Mouse (Mus musculus) liver, embryonic 14.5 days (tissue): ENCODE data around the gene Chrnb1. TPM values are rescaled to one million over a fixed set of nuclear protein-coding genes. Genes with fewer than 3 reads are reported as not detected.
A peak's percentile ranks its signal among the peaks of the same experiment; 100 is the strongest.

Experiments used
- ATAC-seq: fragments of 200-750 bp; cut with Nextera tagmentation; 2 replicates; pipeline ENCODE4 v1.8.0; 2017; ENCODE audit warnings: moderate number of reproducible peaks, mild to moderate bottlenecking, moderate library complexity; ENCODE audit not compliant: insufficient read depth
- DNase-seq, 3 experiments: peaks; one replicate each; pipeline ENCODE4 v3.0.0-alpha.2; 2012 to 2013; ENCODE audit warnings: low read depth in 3 of 3, low spot score in 3 of 3
- H3K27ac ChIP-seq: fragments of 300-500 bp; sonication (generic); 2 replicates; pipeline ENCODE4 v1.5.1; 2014; ENCODE audit warnings: moderate library complexity, mild to moderate bottlenecking, control low read depth, inconsistent platforms
- H3K27me3 ChIP-seq: fragments of 300-500 bp; sonication (generic); 2 replicates; pipeline ENCODE4 v1.6.1; 2014; ENCODE audit warnings: mild to moderate bottlenecking, low read length, moderate library complexity; ENCODE audit not compliant: control insufficient read depth, insufficient read depth
- H3K36me3 ChIP-seq: fragments of 300-500 bp; sonication (generic); replicated peaks from 2 replicates; pipeline ENCODE4 v1.6.1; 2014; ENCODE audit warnings: low read depth; ENCODE audit not compliant: control insufficient read depth, insufficient read depth
- H3K4me1 ChIP-seq, 2 experiments: fragments of 200-500 bp in 1 of 2; fragments of 300-500 bp in 1 of 2; sonication (generic) in 1 of 2; replicated peaks; 2 replicates each; pipeline ENCODE4 v1.6.1; 2012 to 2014; ENCODE audit warnings: antibody characterized with exemption in 1 of 2, inconsistent platforms in 1 of 2, low read length in 1 of 2; ENCODE audit not compliant: control insufficient read depth in 2 of 2, insufficient read depth in 2 of 2
- H3K4me2 ChIP-seq: fragments of 300-500 bp; sonication (generic); 2 replicates; pipeline ENCODE4 v1.6.1; 2014; ENCODE audit warnings: low read depth, mild to moderate bottlenecking, control low read depth, moderate library complexity
- H3K4me3 ChIP-seq, 2 experiments: fragments of 200-500 bp in 1 of 2; fragments of 300-500 bp in 1 of 2; sonication (generic) in 1 of 2; 2 replicates each; pipeline ENCODE4 v1.5.1; 2012 to 2014; ENCODE audit warnings: low read depth in 2 of 2, low read length in 2 of 2, mild to moderate bottlenecking in 2 of 2, control low read depth in 1 of 2, inconsistent platforms in 1 of 2, moderate library complexity in 1 of 2; ENCODE audit not compliant: insufficient read depth in 1 of 2
- H3K9ac ChIP-seq: fragments of 300-500 bp; sonication (generic); replicated peaks from 2 replicates; pipeline ENCODE4 v1.6.1; 2014; ENCODE audit warnings: mild to moderate bottlenecking, control low read depth, moderate library complexity
- H3K9me3 ChIP-seq: fragments of 300-500 bp; sonication (generic); 2 replicates; pipeline ENCODE4 v1.6.1; 2016; ENCODE audit warnings: low read length, mixed read lengths; ENCODE audit not compliant: control insufficient read depth
- CTCF ChIP-seq: IDR thresholded peaks from 2 replicates; pipeline ENCODE4 v1.5.1; 2016; ENCODE audit warnings: antibody characterized with exemption, low read depth, control low read depth
- EP300 ChIP-seq: IDR thresholded peaks from 2 replicates; pipeline ENCODE4 v1.6.1; 2016; ENCODE audit warnings: antibody characterized with exemption, low read depth
- WGBS: fragments of 180-500 bp; shearing (Covaris S2); extraction: QIAGEN DNeasy Blood & Tissue Kit; methylation state at CpG from one replicate; pipeline ENCODE4 v1.1.7; 2014; ENCODE audit not compliant: insufficient replicate concordance; 5-methylcytosine and 5-hydroxymethylcytosine counted together
- polyA plus RNA-seq, 2 experiments: library from polyadenylated mRNA; depleted of rRNA in 1 of 2; stranded (reverse) in 1 of 2; unstranded in 1 of 2; fragments of >200 nt; fragmentation: Nextera tagmentation in 1 of 2; extraction: Ambion mirVana in 1 of 2; gene quantifications; 2 replicates each; pipeline versions ENCODE4 v1.2.1 to v1.2.3; 2012 to 2014

The Chrnb1 gene
- polyA plus RNA-seq, 2 experiments, result 0.33 to 0.58 TPM

DNA sequence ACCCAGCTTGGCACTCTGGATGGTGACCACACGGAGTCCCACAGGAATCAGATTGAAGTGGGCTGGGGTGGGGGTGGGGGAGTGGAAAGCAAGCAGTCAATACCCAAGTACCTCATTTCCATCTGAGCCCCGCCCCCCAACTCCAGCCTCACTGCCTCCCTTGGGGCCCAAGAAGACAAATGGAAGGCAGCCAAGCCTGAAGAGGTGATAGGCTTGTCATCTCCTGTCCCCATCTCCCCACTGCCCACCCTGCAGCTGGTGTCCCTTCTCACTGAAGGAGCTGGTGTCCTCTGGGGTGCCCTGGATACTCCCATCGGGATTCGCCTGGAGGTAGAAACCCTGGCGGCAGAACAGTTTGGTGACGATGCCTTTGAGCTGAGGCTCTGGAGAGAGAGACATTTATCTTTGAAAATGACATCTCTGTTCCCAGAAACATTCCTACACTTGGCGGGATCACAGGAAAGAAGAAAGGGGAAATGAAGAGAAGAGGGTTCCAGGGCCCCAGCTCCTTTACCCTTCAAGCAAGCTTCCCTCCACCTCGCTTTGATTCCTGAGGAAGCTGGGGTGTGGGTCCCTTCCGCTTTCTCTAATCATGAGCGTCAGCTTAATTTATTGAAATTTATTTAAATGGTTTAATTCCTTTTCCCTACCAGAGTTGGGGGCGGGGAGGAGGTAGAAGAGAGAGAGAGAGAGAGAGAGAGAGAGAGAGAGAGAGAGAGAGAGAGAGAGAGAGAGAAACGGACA is 3.8 kb upstream of the Chrnb1 start:
- DNase-seq, result no peak
- H3K9me3 ChIP-seq, result no peaks in the 10 kb centered on the region
- WGBS, result 33% methylated on average over 12 of the region's 12 CpGs
- ATAC-seq, result no peak
- peaks cover 84% of the 10 kb centered on the region for H3K27me3 ChIP-seq
- no peaks in the 10 kb centered on the region for H3K36me3 ChIP-seq
- TF ChIP-seq EP300, result no peak
- TF ChIP-seq CTCF, result no peak
- H3K9ac ChIP-seq, result no peak overlapping the region
- H3K4me1 ChIP-seq, result peaks cover 5 to 8% of the 10 kb centered on the region in 2 experiments; a peak in 3 of 4 replicates
- H3K27ac ChIP-seq, result no peak overlapping the region
- H3K4me3 ChIP-seq, result no peak overlapping the region
- no peak overlapping the region for H3K4me2 ChIP-seq

DNA sequence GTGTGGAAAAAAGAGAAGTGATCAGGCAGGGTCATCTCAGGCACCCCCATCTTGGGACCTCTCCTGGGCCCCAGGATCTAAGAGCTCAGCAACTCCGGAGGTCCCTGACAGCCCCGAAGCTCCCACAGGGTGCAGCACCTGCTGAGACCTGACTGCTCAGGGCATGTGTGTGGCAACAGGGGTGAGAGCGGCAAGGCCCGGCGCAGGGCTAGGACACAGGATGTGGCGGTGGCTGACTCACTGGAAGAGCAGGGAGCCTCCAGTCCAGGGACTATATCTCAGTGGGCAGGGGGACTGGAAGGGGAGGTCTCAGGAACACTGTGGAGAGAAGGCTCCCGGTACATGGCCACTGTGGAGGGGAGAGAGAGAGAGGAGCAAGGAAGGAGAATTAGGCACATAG is 2.2 kb upstream of the Chrnb1 start:
- Histone ChIP-seq H3K27me3 (peaks cover 67% of the 10 kb centered on the region), H3K4me3 (no peak overlapping the region), H3K27ac (no peak overlapping the region), H3K9me3 (no peaks in the 10 kb centered on the region), H3K9ac (no peak overlapping the region), H3K36me3 (no peaks in the 10 kb centered on the region), H3K4me1 (peaks cover 5 to 8% of the 10 kb centered on the region in 2 experiments; a peak in 3 of 4 replicates), H3K4me2 (no peak overlapping the region)
- no peak for TF ChIP-seq CTCF
- no peak for TF ChIP-seq EP300
- DNase-seq (no peak), ATAC-seq (no peak)
- 59% methylated on average over 7 of the region's 7 CpGs for WGBS

DNA sequence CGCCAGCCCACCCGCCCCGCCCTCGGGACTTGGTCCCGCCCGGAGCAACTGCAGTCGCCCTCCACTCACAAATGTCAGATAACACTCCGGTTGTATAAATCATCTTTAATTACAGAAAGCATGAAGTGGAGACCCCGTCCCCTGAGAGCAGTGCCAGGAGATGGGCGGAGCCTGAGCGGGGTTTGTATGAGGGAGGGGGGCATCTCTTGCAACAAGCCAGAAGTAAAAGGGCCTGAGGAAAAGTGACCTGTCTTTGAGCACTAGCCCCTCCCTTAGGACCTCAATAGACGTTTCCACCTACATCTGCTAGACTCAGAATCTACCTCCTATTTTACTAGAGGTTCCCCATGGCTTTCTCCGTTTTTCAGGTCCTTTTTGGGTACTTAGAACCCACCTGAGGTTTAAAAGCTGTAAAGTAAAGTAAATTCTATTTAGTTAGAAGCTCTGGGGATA is 266 bp upstream of the Chrnb1 start:
- no peak for TF ChIP-seq CTCF
- TF ChIP-seq EP300, result no peak
- H3K9ac ChIP-seq, result peak overlapping the region; percentile 31; the same call in 1 of the 2 replicates
- H3K4me1 ChIP-seq, result peaks cover 5 to 8% of the 10 kb centered on the region in 2 experiments; a peak in 3 of 4 replicates
- ATAC-seq, result no peak
- H3K27me3 ChIP-seq, result peaks cover 48% of the 10 kb centered on the region
- H3K36me3 ChIP-seq, result no peaks in the 10 kb centered on the region
- no peak overlapping the region for H3K27ac ChIP-seq
- H3K4me3 ChIP-seq, result peak overlapping the region in 1 of 2 experiments; percentile 53; a peak in 2 of 4 replicates
- H3K9me3 ChIP-seq, result no peaks in the 10 kb centered on the region
- no peak for DNase-seq
- 3% methylated on average over 13 of the region's 13 CpGs for WGBS
- H3K4me2 ChIP-seq, result peak overlapping the region; percentile 88

DNA sequence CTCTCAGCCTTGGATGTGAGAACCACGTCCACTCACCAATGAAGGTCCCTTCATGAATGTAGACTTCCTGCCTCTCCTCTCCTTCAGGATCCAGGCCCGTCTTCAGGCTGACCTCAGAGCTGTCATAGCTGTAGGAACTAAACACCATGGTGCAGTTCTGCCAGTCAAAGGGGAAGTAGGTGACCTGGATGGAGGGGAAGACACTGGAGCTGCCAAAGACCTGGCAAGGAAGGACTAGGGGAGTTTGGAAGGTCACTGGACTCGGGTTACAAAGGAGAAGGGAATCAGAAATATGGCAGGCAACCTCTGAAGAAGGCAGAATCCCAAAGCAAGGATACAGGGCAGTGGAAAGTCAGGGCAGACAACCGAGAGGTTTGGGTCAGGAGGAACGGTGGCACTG is 2.3 kb downstream of the Chrnb1 start:
- Histone ChIP-seq H3K36me3 (no peaks in the 10 kb centered on the region), H3K27ac (no peak overlapping the region), H3K9ac (no peak overlapping the region), H3K4me3 (no peak overlapping the region), H3K27me3 (peaks cover 25% of the 10 kb centered on the region), H3K4me1 (peaks cover 4 to 8% of the 10 kb centered on the region in 2 experiments; a peak in 3 of 4 replicates), H3K9me3 (no peaks in the 10 kb centered on the region), H3K4me2 (no peak overlapping the region)
- TF ChIP-seq CTCF (no peak), EP300 (no peak)
- 49% methylated on average over 5 of the region's 5 CpGs for WGBS
- ATAC-seq (no peak), DNase-seq (no peak)

DNA sequence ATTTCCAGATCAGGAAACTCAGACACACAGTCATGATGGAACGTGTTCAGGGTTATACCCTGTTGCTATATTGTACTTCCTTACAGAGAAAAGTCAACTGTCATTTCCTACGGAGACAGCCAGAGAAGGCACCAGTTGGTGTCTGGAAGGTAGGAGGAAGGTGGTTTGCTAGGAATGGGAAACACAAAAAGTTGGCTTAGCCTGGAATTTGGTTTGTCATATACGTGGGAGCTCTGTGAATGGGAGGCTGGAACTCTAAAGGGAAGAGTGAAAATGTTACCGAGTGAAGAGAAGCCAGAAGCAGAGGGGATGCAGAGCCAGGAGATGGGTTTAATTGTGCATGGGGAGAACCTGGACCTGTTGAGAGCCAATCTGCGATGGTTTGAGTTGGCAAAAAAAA is 4.3 kb downstream of the Chrnb1 start:
- H3K4me1 ChIP-seq, result peaks cover 4 to 8% of the 10 kb centered on the region in 2 experiments; a peak in 3 of 4 replicates
- H3K9me3 ChIP-seq, result no peaks in the 10 kb centered on the region
- no peak overlapping the region for H3K9ac ChIP-seq
- no peak overlapping the region for H3K27ac ChIP-seq
- TF ChIP-seq CTCF (no peak), EP300 (no peak)
- H3K27me3 ChIP-seq, result peaks cover 7% of the 10 kb centered on the region
- no peak overlapping the region for H3K4me2 ChIP-seq
- H3K4me3 ChIP-seq, result no peak overlapping the region
- ATAC-seq, result no peak
- no peaks in the 10 kb centered on the region for H3K36me3 ChIP-seq
- WGBS, result 44% methylated on average over 5 of the region's 5 CpGs
- no peak for DNase-seq
